Mouse (Mus musculus) lung, embryonic 15.5 days (tissue): ENCODE results near the gene Ints3. TPM values are rescaled to one million over a fixed set of nuclear protein-coding genes. Genes with fewer than 3 reads are reported as not detected.

Experiments
- ATAC-seq: fragments of 200-750 bp; cut with Nextera tagmentation; 2 replicates; pipeline ENCODE4 v1.8.0; 2017; ENCODE audit warnings: moderate number of reproducible peaks, borderline replicate concordance; ENCODE audit not compliant: low FRiP score, low TSS enrichment; ENCODE audit errors: extremely low read depth
- H3K27ac ChIP-seq: fragments of 300-500 bp; sonication (generic); 2 replicates; pipeline ENCODE4 v1.5.1; 2015; ENCODE audit warnings: moderate library complexity, mild to moderate bottlenecking, inconsistent platforms
- H3K27me3 ChIP-seq: fragments of 300-500 bp; sonication (generic); 2 replicates; pipeline ENCODE4 v1.6.1; 2015; ENCODE audit warnings: inconsistent platforms
- H3K36me3 ChIP-seq: fragments of 300-500 bp; sonication (generic); 2 replicates; pipeline ENCODE4 v1.6.1; 2015; ENCODE audit warnings: inconsistent platforms
- H3K4me1 ChIP-seq: fragments of 300-500 bp; sonication (generic); 2 replicates; pipeline ENCODE4 v1.6.1; 2015; ENCODE audit warnings: inconsistent platforms
- H3K4me2 ChIP-seq: fragments of 300-500 bp; sonication (generic); 2 replicates; pipeline ENCODE4 v1.6.1; 2015; ENCODE audit warnings: inconsistent platforms, mild to moderate bottlenecking, moderate library complexity
- H3K4me3 ChIP-seq: fragments of 300-500 bp; sonication (generic); 2 replicates; pipeline ENCODE4 v1.5.1; 2015; ENCODE audit warnings: mild to moderate bottlenecking, inconsistent platforms
- H3K9ac ChIP-seq: fragments of 300-500 bp; sonication (generic); 2 replicates; pipeline ENCODE4 v1.6.1; 2015; ENCODE audit warnings: inconsistent platforms
- H3K9me3 ChIP-seq: fragments of 300-500 bp; sonication (generic); 2 replicates; pipeline ENCODE4 v1.6.1; 2016; ENCODE audit warnings: inconsistent platforms
- WGBS: fragments of 180-500 bp; shearing (Covaris S2); methylation state at CpG from one replicate; pipeline ENCODE4 v1.1.7; 2015; 5-methylcytosine and 5-hydroxymethylcytosine counted together
- polyA plus RNA-seq: library from polyadenylated mRNA; unstranded; fragments of >200 nt; fragmentation: Nextera tagmentation; extraction: Ambion mirVana; gene quantifications from 2 replicates; pipeline ENCODE4 v1.2.1, GENCODE M21; 2015

The Ints3 gene
- polyA plus RNA-seq, 1 experiment from 2014 or later: 33.3 TPM

DNA sequence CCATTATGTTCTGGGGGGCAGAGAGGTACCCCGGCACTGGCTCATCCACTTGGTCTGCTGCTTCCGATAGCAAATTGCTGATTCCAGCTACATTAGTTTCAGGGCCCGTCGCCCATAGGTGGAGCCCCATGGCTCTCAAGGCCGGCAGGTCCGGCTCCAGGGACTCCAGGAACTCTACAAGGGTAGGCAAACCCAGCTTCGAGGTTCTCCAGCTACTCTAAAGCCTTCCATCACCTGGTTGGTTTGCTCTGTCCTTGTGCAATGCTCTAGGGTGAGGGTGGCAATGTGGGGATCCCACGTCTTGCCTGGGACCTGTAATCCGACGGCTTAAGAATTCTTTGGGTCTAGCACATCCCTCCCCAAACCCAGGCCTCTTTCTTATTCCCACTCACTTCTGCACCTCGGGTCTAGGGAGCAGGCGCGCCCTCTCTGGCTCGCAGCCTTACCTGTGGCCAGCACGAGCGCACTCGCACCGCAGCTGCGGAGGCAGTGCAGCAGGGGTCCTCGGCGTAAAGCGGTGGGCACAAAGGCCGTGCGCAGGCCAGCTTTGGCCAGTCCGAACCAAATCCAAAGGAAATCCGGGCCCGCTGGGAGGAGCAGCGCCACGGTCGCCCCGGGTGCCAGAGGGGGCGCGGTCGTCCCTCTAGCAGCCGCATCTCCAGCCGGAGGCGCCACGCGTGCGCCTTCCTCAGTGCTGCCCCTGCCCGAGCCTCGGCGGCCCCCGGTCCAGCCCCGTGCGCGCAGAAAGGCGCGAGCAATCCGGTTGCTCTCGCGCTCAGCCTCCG, 44.5 kb downstream of the Ints3 start:
- Histone ChIP-seq H3K4me2 (peak overlapping the region; percentile 95), H3K27me3 (no peaks in the 10 kb centered on the region), H3K4me3 (peak overlapping the region; percentile 61), H3K9me3 (no peaks in the 10 kb centered on the region), H3K27ac (peak overlapping the region; percentile 91), H3K36me3 (peaks cover 36% of the 10 kb centered on the region), H3K4me1 (peaks cover 48% of the 10 kb centered on the region), H3K9ac (peak overlapping the region; percentile 64)
- ATAC-seq: peak; percentile 66
- 2% methylated on average over 53 of the region's 53 CpGs for WGBS

DNA sequence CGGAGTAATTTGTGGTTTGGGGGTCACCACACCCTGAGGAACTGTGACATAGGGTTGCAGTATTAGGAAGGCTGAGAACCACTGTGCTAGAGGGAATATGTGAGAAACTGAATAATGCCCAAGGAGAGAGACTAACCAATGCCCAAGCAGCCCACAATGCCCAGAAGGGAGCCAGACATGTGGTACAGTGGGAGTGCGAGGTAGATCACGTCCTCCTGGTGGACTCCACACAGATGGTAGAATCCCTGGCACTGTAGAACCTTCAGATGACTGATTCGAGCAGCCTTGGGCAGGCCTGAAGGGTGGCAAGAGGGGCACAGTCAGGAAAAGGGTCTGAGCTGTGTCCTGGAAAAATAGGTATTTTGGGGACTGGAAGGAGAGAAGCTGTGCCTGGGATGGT, 45.2 kb downstream of the Ints3 start:
- Histone ChIP-seq H3K4me2 (peak overlapping the region; percentile 95), H3K27me3 (no peaks in the 10 kb centered on the region), H3K9ac (no peak overlapping the region; the same call in 1 of the 2 replicates), H3K4me3 (peak overlapping the region; percentile 61), H3K4me1 (peaks cover 48% of the 10 kb centered on the region), H3K27ac (no peak overlapping the region), H3K36me3 (peaks cover 29% of the 10 kb centered on the region; the same call in 1 of the 2 replicates), H3K9me3 (no peaks in the 10 kb centered on the region)
- 77% methylated on average over 4 of the region's 4 CpGs for WGBS
- no peak for ATAC-seq

DNA sequence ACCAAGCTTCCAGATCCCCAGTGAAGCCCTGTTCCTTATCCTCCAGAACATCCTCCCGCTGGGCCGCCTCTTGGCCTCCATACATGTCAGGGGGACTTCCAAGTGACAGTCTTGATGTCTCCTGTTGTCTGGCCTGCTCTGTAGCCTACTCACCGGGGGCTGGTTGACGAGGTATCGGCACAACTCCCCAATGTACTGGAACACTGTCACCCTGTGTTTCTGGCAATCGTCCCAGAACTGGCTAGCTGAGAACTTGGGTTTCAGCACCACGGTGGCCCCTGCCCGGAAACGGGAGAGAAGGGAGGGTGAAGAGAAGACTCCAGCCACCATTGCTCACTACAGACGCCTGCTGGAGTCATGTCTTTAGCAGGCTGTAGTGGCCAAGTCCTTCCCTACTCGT, 45.9 kb downstream of the Ints3 start:
- peak overlapping the region; percentile 61 for H3K4me3 ChIP-seq
- H3K9ac ChIP-seq: no peak overlapping the region

GRCm38 (mm10) chr3:90386817-90387216, 46.6 kb downstream of the Ints3 start:
- WGBS: 89% methylated on average over 10 of the region's 10 CpGs
- Histone ChIP-seq H3K4me3 (0 out of 2 replicates have a peak overlapping the region, but pooled peaks have one; percentile 61), H3K27ac (no peak overlapping the region), H3K27me3 (no peaks in the 10 kb centered on the region), H3K4me1 (peaks cover 48% of the 10 kb centered on the region), H3K36me3 (peaks cover 15% of the 10 kb centered on the region; the same call in 1 of the 2 replicates), H3K9me3 (no peaks in the 10 kb centered on the region), H3K4me2 (peak overlapping the region; percentile 95; the same call in 1 of the 2 replicates), H3K9ac (no peak overlapping the region)
- no peak for ATAC-seq

More for the DNA sequence above, 45.9 kb downstream of the Ints3 start:
- Histone ChIP-seq H3K9me3 (no peaks in the 10 kb centered on the region), H3K36me3 (peaks cover 22% of the 10 kb centered on the region; the same call in 1 of the 2 replicates), H3K4me1 (peaks cover 48% of the 10 kb centered on the region), H3K27ac (no peak overlapping the region), H3K27me3 (no peaks in the 10 kb centered on the region), H3K4me2 (peak overlapping the region; percentile 95)
- 38% methylated on average over 11 of the region's 11 CpGs for WGBS
- ATAC-seq: peak; percentile 16; the same call in 1 of the 2 replicates

DNA sequence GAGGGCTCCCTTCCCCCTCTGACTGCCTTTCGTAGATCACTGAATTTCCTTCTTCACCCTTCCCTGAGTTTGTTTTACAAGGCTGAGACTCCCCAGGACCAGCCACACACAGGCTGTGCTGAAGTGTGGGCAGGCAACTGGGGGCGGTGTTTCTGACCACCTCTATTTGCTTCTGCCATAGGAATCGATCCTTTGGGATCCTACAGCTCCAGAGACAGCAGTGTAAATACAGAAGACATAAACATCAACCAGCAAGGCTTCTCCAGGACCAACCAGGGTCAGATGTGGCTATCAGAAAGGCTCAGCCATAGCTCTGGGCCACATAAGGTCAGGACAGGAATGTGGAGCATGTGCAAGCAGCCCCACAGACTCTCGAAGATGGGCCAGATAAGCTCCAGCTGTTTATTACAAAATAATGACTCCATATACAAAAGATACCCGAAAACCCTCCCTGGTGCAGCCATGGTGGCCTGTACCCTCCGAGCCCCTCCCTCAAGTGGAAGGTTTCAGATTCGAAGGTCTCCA, 48.5 kb downstream of the Ints3 start:
- ATAC-seq: no peak
- Histone ChIP-seq H3K36me3 (0 out of 2 replicates have a peak, but pooled peaks cover 8% of the 10 kb centered on the region), H3K4me3 (no peak overlapping the region), H3K4me1 (peaks cover 35% of the 10 kb centered on the region), H3K9ac (no peak overlapping the region), H3K9me3 (no peaks in the 10 kb centered on the region), H3K27ac (no peak overlapping the region), H3K27me3 (no peaks in the 10 kb centered on the region), H3K4me2 (no peak overlapping the region)
- WGBS: 25% methylated on average over 7 of the region's 7 CpGs

DNA sequence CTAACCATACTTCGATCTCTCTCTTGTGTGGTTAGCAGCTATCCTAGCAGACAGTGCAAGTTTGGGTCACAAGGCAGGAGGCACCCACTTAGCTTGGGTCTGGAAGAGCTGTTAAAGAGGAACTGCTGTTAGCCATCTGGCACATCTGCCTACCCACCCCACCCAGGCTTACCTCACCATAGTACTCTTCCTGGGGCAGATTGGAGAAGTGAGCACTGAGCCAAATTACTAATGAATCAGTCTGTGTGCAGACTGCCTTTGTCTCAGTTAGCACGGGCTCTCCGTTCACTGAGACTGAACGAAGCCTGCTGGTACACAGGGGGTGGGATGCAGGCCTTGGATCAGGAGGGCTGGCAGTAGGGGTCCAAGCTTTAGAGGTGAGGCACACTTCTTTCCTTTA, 49.7 kb downstream of the Ints3 start:
- 85% methylated on average over 4 of the region's 4 CpGs for WGBS
- Histone ChIP-seq H3K4me3 (no peak overlapping the region), H3K27ac (no peak overlapping the region), H3K4me1 (peaks cover 28% of the 10 kb centered on the region), H3K9ac (no peak overlapping the region), H3K27me3 (no peaks in the 10 kb centered on the region), H3K4me2 (no peak overlapping the region), H3K9me3 (no peaks in the 10 kb centered on the region), H3K36me3 (0 out of 2 replicates have a peak, but pooled peaks cover 8% of the 10 kb centered on the region)
- no peak for ATAC-seq

DNA sequence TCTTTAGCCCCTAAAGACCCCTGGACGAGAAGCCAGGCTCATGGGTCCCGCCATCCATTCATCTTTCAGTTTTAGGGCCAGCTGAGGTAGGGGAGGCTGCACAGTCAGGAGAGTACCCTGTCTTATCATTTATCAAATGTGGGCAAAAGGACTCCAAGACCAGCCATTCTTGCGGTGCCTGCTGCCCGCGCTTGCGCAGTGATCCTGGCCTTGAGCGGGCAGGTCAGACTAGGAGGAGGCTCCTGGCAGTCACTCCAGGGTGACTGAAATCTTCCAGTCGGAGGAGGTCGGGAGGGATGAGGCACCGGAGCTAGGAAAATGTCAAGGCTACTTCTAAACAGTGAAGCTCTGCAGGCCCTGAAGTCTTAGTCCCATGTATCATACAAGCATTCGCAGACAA, 51.7 kb downstream of the Ints3 start:
- Histone ChIP-seq H3K27ac (no peak overlapping the region), H3K36me3 (0 out of 2 replicates have a peak, but pooled peaks cover 8% of the 10 kb centered on the region), H3K4me3 (no peak overlapping the region), H3K9ac (no peak overlapping the region), H3K27me3 (no peaks in the 10 kb centered on the region), H3K9me3 (no peaks in the 10 kb centered on the region), H3K4me1 (peaks cover 11% of the 10 kb centered on the region), H3K4me2 (no peak overlapping the region)
- WGBS: 60% methylated on average over 11 of the region's 11 CpGs
- ATAC-seq: no peak

DNA sequence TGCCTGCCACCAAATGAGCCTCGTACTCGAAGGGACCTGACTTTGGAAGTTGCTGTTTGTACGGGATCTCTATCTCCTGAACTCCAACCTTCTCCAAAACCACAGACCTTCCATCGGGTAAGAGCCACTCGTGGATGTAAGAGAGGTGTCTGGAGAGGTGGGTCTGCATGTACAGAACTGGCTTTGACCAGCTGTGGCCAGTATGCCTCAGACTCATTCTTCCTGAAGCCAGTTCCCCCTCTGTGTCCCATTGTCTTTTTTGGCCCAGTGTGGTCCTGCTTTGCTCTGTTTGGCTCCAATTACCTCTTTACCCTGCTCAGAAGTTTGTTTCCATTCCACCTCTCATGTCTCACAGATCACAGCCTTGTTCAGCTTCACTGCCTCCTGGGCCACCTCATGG, 54.9 kb downstream of the Ints3 start:
- Histone ChIP-seq H3K27ac (no peak overlapping the region), H3K4me3 (no peak overlapping the region), H3K4me1 (peaks cover 4% of the 10 kb centered on the region; the same call in 1 of the 2 replicates), H3K4me2 (no peak overlapping the region), H3K36me3 (no peaks in the 10 kb centered on the region), H3K9me3 (no peaks in the 10 kb centered on the region), H3K27me3 (no peaks in the 10 kb centered on the region), H3K9ac (no peak overlapping the region)
- no peak for ATAC-seq
- 78% methylated on average over 5 of the region's 5 CpGs for WGBS

DNA sequence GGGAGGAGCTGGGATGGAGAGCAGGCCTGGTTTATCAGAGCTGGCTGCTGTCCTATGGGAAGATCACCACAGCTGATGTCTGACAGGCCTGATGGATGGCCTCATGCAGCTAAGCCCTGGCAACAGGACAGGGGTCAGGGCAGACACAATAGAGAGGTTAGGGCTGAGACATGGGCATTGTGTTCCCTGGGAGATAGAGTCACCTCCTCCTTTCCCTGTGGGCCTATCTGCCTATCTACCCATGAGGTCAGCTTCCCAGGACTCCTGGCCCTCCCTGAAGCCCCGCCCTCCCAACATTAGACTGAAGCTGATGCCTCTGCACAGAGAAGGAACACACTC, 57.2 kb downstream of the Ints3 start:
- 67% methylated on average over 1 of the region's 1 CpGs for WGBS
- Histone ChIP-seq H3K9me3 (no peaks in the 10 kb centered on the region), H3K4me1 (peaks cover 4% of the 10 kb centered on the region; the same call in 1 of the 2 replicates), H3K27me3 (no peaks in the 10 kb centered on the region), H3K4me3 (no peak overlapping the region), H3K27ac (no peak overlapping the region), H3K4me2 (no peak overlapping the region), H3K36me3 (no peaks in the 10 kb centered on the region), H3K9ac (no peak overlapping the region)
- ATAC-seq: peak; percentile 27; the same call in 1 of the 2 replicates

- Histone ChIP-seq H3K9ac (no peak overlapping the region), H3K4me1 (peaks cover 4% of the 10 kb centered on the region; the same call in 1 of the 2 replicates), H3K27me3 (no peaks in the 10 kb centered on the region), H3K36me3 (no peaks in the 10 kb centered on the region), H3K9me3 (no peaks in the 10 kb centered on the region), H3K27ac (no peak overlapping the region), H3K4me2 (no peak overlapping the region), H3K4me3 (no peak overlapping the region)
- WGBS: 47% methylated on average over 3 of the region's 3 CpGs
- 0 out of 2 replicates have a peak, but pooled peaks have one; percentile 5 for ATAC-seq
These were observed 57.7 kb downstream of the Ints3 start for GRCm38 (mm10) chr3:90375562-90376246.

- WGBS: 65% methylated on average over 4 of the region's 4 CpGs
- Histone ChIP-seq H3K4me1 (peaks cover 4% of the 10 kb centered on the region; the same call in 1 of the 2 replicates), H3K9me3 (no peaks in the 10 kb centered on the region), H3K36me3 (no peaks in the 10 kb centered on the region), H3K4me3 (no peak overlapping the region), H3K27me3 (no peaks in the 10 kb centered on the region), H3K4me2 (no peak overlapping the region), H3K27ac (no peak overlapping the region), H3K9ac (no peak overlapping the region)
- no peak for ATAC-seq
These were observed 59.1 kb downstream of the Ints3 start for GRCm38 (mm10) chr3:90374368-90374767.
